Mouse (Mus musculus) R1 (cell line): ENCODE measurements around the gene Oasl2.
"Not testable (repeated sequence)": the region's sequence is repeated elsewhere in the genome, so short reads cannot be mapped to it uniquely, and the experiment has no call there.

ENCODE experiments used
- DNase-seq: peaks from one replicate; pipeline ENCODE4 v3.0.0-alpha.2; 2018; ENCODE audit warnings: low read depth, low spot score

Oasl2 gene

GRCm38 (mm10) chr5:114896688-114897373 lies at the start of gene Oasl2:
TSS of gene Oasl2 (plus strand) at chr5:114896936.
- no peak for DNase-seq

GRCm38 (mm10) chr5:114851565-114852236 lies 45.0 kb upstream of the Oasl2 start:
- no peak for DNase-seq

GRCm38 (mm10) chr5:114853364-114853763 lies 43.4 kb upstream of the Oasl2 start, which contains the start of gene 4930519G04Rik:
TSS of gene 4930519G04Rik (plus strand) at chr5:114853664.
- DNase-seq, result not testable (repeated sequence)

GRCm38 (mm10) chr5:114858582-114858981 lies 38.2 kb upstream of the Oasl2 start, which contains the start of gene Gm9936:
TSS of gene Gm9936 (minus strand) at chr5:114858682.
- no peak for DNase-seq

GRCm38 (mm10) chr5:114859253-114859652 lies 37.5 kb upstream of the Oasl2 start:
- peak; percentile 83 for DNase-seq

GRCm38 (mm10) chr5:114861730-114862129 lies 35.0 kb upstream of the Oasl2 start:
- no peak for DNase-seq

- DNase-seq, result no peak
These were observed 31.9 kb upstream of the Oasl2 start for GRCm38 (mm10) chr5:114864813-114865212.

- DNase-seq, result peak; percentile 33
These were observed 31.5 kb upstream of the Oasl2 start for GRCm38 (mm10) chr5:114865279-114865678.

GRCm38 (mm10) chr5:114875858-114876257 lies 20.9 kb upstream of the Oasl2 start:
- DNase-seq, result no peak

GRCm38 (mm10) chr5:114876331-114876730 lies 20.4 kb upstream of the Oasl2 start:
- no peak for DNase-seq

- DNase-seq, result no peak
These were observed 19.2 kb upstream of the Oasl2 start for GRCm38 (mm10) chr5:114877487-114877886.

- no peak for DNase-seq
These were observed 17.3 kb upstream of the Oasl2 start for GRCm38 (mm10) chr5:114879399-114879798.

- not testable (repeated sequence) for DNase-seq
These were observed 14.4 kb upstream of the Oasl2 start for GRCm38 (mm10) chr5:114882319-114882718.

GRCm38 (mm10) chr5:114883022-114883421 lies 13.7 kb upstream of the Oasl2 start:
- no peak for DNase-seq

- DNase-seq, result no peak
These were observed 9.9 kb upstream of the Oasl2 start for GRCm38 (mm10) chr5:114886801-114887200.

GRCm38 (mm10) chr5:114888995-114889394 lies 7.7 kb upstream of the Oasl2 start:
- no peak for DNase-seq

- DNase-seq, result no peak
These were observed 1.2 kb upstream of the Oasl2 start for GRCm38 (mm10) chr5:114895542-114895941.

GRCm38 (mm10) chr5:114897374-114897793 lies 648 bp downstream of the Oasl2 start:
- no peak for DNase-seq

- no peak for DNase-seq
These were observed 2.1 kb downstream of the Oasl2 start for GRCm38 (mm10) chr5:114898857-114899256.

GRCm38 (mm10) chr5:114902413-114902812 lies 5.7 kb downstream of the Oasl2 start:
- peak; percentile 66 for DNase-seq

GRCm38 (mm10) chr5:114908598-114909305 lies 12.0 kb downstream of the Oasl2 start:
- DNase-seq, result peak; percentile 86

- DNase-seq, result peak; percentile 34
These were observed 16.9 kb downstream of the Oasl2 start for GRCm38 (mm10) chr5:114913686-114914085.
